Mouse (Mus musculus): ENCODE measurements around the gene Tmem252. TPM values are rescaled to one million over a fixed set of nuclear protein-coding genes. Genes with fewer than 3 reads are reported as not detected.
"Not testable (repeated sequence)": the region's sequence is repeated elsewhere in the genome, so short reads cannot be mapped to it uniquely, and the experiment has no call there.

Gene Tmem252
- polyA plus RNA-seq, 1 experiment: 1.5 TPM

GRCm38 (mm10) chr19:24677242-24677984 lies 3.6 kb downstream of the Tmem252 start:
- DNase-seq (ENCODE audit: low spot score): no peak

GRCm38 (mm10) chr19:24683016-24683720 lies 9.4 kb downstream of the Tmem252 start:
- no peak for DNase-seq (ENCODE audit: low spot score)

DNA sequence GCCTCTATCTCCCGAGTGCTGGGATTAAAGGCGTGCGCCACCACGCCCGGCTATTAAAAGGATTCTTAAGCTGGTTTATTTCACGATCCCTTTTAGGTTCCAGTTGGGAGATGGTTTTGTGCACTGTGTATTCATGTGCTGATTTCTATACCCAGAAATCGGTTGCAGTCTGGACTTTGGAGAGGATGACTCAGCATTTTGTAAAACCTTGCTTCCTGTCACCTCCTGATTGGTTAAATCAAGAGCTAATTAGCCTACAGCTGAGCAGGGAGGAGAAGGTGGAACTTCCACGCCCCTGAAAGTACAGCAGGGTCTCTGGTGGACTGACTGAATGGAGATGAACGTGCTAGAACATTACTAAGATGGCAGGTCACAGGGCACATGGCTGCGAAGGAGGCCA lies 12.6 kb downstream of the Tmem252 start:
- DNase-seq (ENCODE audit: low spot score): no peak

- no peak for DNase-seq (ENCODE audit: low spot score)
Observed at GRCm38 (mm10) chr19:24688327-24688726, 14.5 kb downstream of the Tmem252 start.

DNA sequence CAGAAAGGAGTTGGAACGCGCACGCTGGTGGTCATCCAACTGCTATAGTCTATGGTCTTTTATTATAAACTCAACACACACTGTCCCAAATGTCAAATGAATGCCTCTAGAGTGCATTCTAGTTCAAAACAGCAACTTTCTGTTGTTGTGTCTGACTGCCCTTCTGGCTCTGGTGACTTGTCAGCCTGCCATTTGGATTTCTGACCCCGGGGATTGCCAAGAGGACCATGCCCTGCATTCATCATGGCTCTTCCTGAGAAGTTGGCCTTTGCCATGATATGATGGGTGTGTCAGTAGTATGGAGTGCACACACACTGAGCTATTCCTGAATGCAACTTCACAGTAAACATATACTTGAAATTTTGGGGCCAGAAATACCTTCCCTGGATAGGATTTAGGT lies 15.7 kb downstream of the Tmem252 start:
- no peak for DNase-seq (ENCODE audit: low spot score)

GRCm38 (mm10) chr19:24692691-24693090 lies 18.9 kb downstream of the Tmem252 start:
- no peak for DNase-seq (ENCODE audit: low spot score)

DNA sequence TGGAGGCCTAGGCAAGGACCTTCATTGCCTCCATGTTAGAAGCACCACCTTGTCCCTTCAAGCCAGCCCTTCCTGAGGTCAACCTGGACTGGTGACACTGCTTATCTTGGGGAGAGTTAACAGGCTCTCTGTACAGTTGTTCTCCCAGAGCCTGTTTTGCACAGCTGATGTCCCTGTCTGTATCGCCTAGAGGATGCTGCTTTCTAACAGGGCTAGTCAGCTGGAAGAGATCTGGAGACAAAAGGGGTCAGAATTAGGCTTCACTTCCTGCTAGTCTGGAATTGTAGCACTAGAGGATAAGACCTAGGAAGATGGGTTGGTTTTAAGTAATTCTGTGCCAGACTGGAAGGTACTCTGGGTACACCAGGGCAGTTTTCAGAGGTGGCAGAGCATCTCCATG lies 24.1 kb downstream of the Tmem252 start:
- DNase-seq (ENCODE audit: low spot score): no peak

DNA sequence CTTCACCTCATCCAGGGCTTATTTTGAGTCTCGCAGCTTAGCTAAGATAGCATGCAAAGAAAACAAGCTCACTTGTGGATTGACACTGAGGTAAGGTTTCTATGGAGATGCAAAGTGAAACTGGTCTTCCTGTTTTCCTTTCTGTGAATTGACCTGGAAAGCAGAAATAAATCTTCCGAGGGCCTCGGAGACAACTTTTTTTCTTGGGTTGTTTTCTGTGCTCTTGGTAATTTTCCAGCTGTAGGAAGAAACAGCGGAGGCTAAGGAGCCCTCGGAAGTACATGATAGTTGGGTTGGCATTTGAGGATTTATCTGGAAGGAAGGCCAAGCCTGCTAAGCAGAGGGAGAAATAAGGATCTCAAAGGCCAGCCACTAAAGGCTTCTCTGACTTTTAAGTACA lies 24.8 kb downstream of the Tmem252 start:
- no peak for DNase-seq (ENCODE audit: low spot score)

DNA sequence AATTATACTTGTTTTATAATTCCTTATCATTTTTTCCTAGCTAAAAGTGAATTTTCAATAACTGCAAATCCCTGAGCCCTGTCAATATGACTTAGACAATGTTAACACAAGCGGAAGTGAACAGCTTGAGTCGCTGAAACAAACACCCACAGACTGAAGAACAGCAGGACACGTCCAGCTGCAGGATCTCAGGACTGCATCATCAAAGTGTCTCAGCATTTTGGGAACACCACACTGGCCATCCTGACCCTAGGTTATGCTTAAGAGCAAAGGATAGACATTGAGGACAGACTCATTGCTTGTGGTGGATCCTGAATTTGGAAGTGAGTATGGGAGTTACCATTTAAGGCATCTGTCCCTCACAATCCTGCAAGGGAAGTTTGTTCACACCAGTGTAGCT lies 25.4 kb downstream of the Tmem252 start:
- no peak for DNase-seq (ENCODE audit: low spot score)

DNA sequence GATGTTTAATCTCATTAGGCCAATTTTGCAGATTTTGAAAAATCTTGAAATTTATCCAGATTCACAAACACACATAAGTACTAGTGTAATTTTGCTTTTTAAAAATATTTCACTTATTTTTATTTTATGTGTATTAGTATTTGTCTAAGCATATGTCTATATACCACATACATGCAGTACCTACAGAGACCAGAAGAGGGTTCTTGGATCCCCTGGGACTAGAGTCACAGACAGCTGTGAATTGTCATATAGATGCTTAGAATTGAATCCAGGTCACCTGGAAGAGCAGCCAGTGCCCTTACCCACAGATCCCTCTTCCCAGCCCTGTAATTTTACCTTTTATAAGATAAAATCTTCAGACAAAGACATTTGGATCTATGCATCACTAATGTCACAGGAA lies 26.1 kb downstream of the Tmem252 start:
- DNase-seq (ENCODE audit: low spot score): no peak

DNA sequence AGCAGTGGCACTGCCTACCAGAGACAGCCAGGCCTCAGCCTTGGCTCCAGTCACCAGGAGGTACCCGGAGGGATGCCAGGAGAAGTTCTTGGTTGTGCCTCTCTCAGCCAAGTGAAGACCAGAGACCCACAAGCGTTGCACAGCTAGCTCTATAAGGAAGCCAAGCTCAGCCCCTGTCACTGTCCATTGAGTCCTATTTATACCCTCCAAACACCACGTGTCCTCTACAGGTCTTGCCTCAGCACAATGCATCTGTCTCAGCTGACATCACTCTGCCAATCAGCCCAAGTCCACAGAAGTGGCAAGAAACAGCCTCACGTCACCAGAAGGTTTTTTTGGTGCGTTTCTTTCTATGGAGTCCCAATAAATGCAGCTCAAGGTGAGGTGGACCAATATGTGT lies 26.9 kb downstream of the Tmem252 start:
- no peak for DNase-seq (ENCODE audit: low spot score)

GRCm38 (mm10) chr19:24701716-24702115 lies 27.9 kb downstream of the Tmem252 start:
- no peak for DNase-seq (ENCODE audit: low spot score)

DNA sequence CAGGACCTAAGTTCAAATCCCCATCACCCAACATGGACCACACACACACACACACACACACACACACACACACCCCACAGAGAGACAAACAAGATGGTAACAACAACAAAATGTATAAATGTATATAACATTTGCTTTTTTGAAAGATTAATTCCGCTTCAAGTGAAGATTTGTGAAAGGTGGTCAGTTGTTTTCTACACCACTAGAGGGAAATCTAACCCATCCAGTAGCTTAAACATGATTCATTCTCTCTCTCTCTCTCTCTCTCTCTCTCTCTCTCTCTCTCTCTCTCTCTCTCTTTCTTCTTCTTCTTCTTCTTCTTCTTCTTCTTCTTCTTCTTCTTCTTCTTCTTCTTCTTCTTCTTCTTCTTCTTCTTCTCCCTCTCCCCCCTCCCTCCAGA lies 29.4 kb downstream of the Tmem252 start:
- DNase-seq (ENCODE audit: low spot score): not testable (repeated sequence)

DNA sequence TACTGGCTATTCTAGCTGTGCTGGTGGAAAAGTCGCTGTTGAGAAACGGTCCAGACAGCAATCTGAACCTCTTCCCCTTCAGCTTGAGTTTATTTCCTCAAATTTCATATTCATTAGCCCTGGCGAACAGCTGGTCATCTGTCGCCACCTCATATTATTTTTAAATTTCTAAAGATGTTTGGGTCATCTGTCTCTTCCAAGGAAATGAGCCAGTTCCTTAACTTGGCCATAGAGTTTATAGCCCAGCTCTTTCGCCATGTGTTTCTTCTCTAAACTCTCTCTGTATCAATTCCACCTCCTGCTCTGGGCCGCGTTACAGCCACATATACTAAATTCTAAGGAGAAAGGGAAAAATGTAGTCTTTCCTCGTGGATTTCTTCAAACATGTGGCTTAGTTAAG lies 29.9 kb downstream of the Tmem252 start:
- no peak for DNase-seq (ENCODE audit: low spot score)

DNA sequence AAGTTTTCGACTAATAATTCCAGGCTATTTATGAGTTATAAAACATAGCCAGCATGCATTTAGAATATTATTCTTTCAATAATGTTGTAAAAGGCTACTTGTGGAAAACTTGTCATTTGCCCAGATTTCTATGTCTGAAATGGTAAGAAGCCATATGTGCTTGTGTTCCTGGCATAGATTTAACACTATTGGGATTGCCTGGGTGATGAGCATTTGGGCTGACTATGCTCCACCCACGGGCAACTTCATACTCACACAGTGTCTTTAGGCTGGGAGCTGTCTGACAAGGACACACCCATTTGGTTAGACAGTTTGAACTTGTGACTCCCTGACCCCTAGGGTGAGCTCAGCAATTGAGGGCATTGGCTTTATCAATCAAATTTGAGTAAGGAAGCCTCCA lies 30.5 kb downstream of the Tmem252 start:
- DNase-seq (ENCODE audit: low spot score): no peak

GRCm38 (mm10) chr19:24705395-24705794 lies 31.6 kb downstream of the Tmem252 start:
- no peak for DNase-seq (ENCODE audit: low spot score)

DNA sequence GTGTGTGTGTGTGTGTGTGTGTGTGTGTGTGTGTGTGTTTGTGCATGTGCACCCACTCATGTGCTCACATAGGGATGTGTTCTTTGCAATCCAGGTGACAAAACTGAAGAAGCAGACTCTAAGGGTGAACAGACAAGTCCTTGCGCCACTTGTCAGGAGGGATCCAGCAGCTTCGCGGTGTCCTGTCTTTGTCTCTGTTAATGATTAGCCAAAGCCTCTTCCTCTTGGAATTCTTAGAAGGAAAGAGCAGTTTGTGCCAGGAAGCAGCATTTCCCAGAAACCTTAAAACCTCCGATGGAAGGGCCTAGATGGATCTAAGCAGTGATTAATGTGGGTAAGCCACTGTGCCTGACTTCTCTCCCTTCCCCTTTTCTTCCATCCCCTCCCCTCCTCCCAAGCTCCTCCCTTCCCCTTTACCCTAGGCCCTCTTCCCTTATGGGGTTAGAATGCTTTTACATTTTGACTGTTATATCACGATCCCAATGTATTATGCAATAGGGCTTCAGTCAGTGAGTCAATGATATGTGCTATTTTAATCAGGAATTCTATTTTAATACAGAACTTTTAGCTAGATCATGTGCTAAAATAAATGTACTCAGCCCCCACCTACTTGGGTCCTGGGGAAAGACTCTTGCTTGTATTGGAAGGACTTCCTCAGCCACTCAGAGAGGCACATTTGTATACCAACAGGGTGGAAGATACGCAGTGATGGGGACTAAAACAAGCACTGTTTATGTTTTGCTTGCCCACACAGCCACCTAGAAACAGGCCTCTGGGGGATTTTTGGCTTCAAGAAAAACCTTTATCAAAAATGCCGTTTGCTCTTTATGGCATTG lies 33.5 kb downstream of the Tmem252 start:
- DNase-seq (ENCODE audit: low spot score): no peak

DNA sequence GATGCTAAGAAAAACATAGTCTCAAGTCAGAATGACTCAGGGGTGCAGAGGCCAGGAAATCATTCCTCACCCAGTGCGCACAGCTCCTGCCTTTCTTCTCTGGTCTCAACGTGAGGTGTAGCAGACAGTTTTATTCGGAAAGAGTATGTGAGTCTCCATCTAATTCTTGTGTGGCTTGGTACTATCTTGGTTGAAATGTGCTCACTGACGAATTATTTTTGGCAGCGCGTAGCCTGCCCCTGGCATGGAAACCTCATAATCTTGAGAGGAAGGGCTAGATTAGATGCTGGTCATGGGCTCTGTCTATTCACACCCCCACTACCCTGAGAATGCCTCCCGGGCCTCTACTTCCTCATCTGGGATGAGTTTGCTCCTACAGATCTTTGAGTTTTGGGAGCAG lies 34.2 kb downstream of the Tmem252 start:
- no peak for DNase-seq (ENCODE audit: low spot score)

DNA sequence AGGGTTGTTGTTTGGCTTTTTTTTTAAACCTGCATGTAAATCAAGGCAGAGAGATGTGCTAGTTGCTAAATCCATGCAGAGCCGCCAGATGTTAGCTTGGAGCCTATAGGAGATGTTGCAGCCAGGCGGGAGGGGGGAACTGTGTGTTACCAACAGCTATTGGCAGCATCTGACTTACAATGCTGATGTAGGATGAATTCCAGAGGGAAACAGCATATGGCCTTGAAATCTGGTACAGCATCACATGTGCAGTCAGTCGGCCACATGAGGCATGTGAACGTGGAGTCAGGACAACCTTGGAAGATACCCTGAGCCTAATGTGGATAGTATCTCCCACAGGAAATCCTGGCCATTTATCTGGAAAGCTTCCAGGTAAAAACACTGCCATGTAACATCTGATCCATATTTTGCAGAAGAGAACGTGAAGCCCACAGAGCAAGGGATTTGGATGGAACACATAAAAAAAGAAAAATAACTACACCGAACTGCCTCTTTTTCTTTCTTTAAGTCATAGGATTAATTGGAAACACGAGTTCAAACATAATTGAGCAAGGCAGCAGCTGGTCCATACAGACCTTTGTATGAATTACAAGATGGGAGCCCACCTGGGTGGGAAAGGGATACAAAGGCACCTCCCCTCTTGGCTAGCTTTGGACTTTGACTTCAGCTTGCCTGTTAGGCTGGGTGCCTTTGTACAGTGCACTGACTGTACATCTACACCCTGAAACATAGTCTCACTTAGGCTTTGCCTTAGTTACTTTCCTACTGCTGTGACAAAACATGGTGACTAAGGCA lies 42.7 kb downstream of the Tmem252 start:
- no peak for DNase-seq (ENCODE audit: low spot score)

DNA sequence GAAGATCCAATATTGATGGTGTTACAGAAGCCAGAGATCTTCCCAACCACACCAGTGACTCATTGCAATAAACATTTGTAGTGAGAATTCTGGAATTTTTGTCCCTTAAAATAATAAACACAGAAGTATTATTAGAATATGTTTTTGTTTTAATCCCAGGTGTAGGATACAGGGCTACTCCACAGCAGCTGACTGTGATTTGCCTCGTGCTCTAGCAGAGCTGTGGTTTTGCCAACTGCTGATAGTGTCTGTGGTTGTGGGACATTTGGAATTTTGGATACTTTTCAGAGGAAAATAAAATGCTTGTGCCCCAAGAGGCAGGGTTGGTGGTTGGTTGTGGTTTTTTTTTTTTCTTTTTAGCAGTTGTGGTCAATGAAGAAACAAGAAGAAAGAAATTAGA lies 44.2 kb downstream of the Tmem252 start:
- no peak for DNase-seq (ENCODE audit: low spot score)

DNA sequence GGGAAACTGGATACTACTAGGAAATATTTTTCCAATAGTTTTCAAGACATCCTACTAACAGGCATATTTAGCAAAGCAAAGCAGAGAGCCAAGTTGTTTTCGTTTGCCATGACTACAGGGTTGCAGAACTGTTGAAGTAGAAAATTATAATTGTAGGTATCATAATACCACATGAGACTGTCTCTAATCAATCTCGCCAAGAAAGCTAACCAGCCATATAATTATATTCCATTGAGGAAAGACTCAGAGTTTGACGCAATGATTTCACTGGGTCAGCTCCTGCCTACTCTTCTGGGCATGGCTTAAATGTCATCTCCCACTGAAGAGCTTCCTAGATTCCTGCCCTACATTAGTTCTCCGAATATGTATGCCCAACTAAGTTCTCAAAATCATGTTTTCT lies 45.7 kb downstream of the Tmem252 start:
- DNase-seq (ENCODE audit: low spot score): no peak

GRCm38 (mm10) chr19:24720448-24720847 lies 46.6 kb downstream of the Tmem252 start:
- DNase-seq (ENCODE audit: low spot score): no peak
